In genomic region chr7:49283507-49284361, GRCm38 (mm10) we compare ENCODE assay signal across 10 mouse cellular contexts.
A peak's percentile ranks its signal among the peaks of the same experiment; 100 is the strongest.
DNase-seq lines count a peak whose midpoint lies in the region; ATAC-seq and TF ChIP-seq lines count a peak whose summit lies in the region.
"Had no signal": no experiment of that assay in that cellular context is flagged by ENCODE, and none has a peak within 500 bp of the region (broad histone marks: within the 10 kb centered on the region; RNA-seq: fewer than 3 reads in every experiment).

No protein-coding gene starts in this region.

- intact Hi-C loops in gastrocnemius, adult 2 months (cut with DNase I), result loop anchor here (5.0 kb wide), 1 partner anchor 59 kb away; no protein-coding TSS in a partner anchor

- no peaks in the 10 kb centered on the region for H3K27me3 ChIP-seq in lung, embryonic 16.5 days (ENCODE audit: control insufficient read depth, insufficient read depth, low read depth, low read length)
- no peaks in the 10 kb centered on the region for H3K27me3 ChIP-seq in intestine, embryonic 15.5 days (replicated peaks)
- no peaks in the 10 kb centered on the region for H3K27me3 ChIP-seq in stomach, embryonic 14.5 days (ENCODE audit: control insufficient read depth, insufficient read depth, low read length)
- H3K27me3 ChIP-seq: embryonic facial prominence, embryonic 15.5 days had no signal

- H3K9me3 ChIP-seq in lung, embryonic 16.5 days (ENCODE audit: control insufficient read depth, low read length), result no peaks in the 10 kb centered on the region
- no peaks in the 10 kb centered on the region for H3K9me3 ChIP-seq in intestine, embryonic 15.5 days
- no peaks in the 10 kb centered on the region for H3K9me3 ChIP-seq in stomach, embryonic 14.5 days (ENCODE audit: control insufficient read depth, low read depth, low read length)
- H3K9me3 ChIP-seq: embryonic facial prominence, embryonic 15.5 days had no signal

- TF ChIP-seq CTCF in gastrocnemius, adult 2 months (IDR thresholded peaks at IDR 0.05), result no peak

- no peak overlapping the region for H3K9ac ChIP-seq in lung, embryonic 16.5 days (ENCODE audit: low read length)
- H3K9ac ChIP-seq in intestine, embryonic 15.5 days, result no peak overlapping the region
- no peak overlapping the region for H3K9ac ChIP-seq in stomach, embryonic 14.5 days (replicated peaks; ENCODE audit: low read depth, low read length)
- H3K9ac ChIP-seq: embryonic facial prominence, embryonic 15.5 days had no signal

- H3K36me3 ChIP-seq in lung, embryonic 16.5 days (ENCODE audit: control insufficient read depth, insufficient read depth, low read length), result no peaks in the 10 kb centered on the region
- no peaks in the 10 kb centered on the region for H3K36me3 ChIP-seq in intestine, embryonic 15.5 days
- no peaks in the 10 kb centered on the region for H3K36me3 ChIP-seq in stomach, embryonic 14.5 days (ENCODE audit: control insufficient read depth, insufficient read depth, low read length)
- H3K36me3 ChIP-seq: embryonic facial prominence, embryonic 15.5 days had no signal

- H3K4me1 ChIP-seq in lung, embryonic 16.5 days (replicated peaks; ENCODE audit: control insufficient read depth, insufficient read depth, low read length), result peaks cover 22% of the 10 kb centered on the region
- H3K4me1 ChIP-seq in intestine, embryonic 15.5 days (replicated peaks), result peaks cover 18% of the 10 kb centered on the region
- H3K4me1 ChIP-seq in stomach, embryonic 14.5 days (ENCODE audit: control insufficient read depth, insufficient read depth, low read length), result 0 out of 2 replicates have a peak, but pooled peaks cover 10% of the 10 kb centered on the region

- peak; percentile 62 for ATAC-seq in lung, embryonic 16.5 days (ENCODE audit: low read depth)
- ATAC-seq in intestine, embryonic 15.5 days, result peak; percentile 94
- peak; percentile 59 for ATAC-seq in stomach, embryonic 14.5 days (ENCODE audit: insufficient number of reproducible peaks, insufficient read depth, low FRiP score, low read depth)

- no peak overlapping the region for H3K4me3 ChIP-seq in lung, embryonic 16.5 days (ENCODE audit: low read length)
- H3K4me3 ChIP-seq in intestine, embryonic 15.5 days (replicated peaks), result no peak overlapping the region
- H3K4me3 ChIP-seq in stomach, embryonic 14.5 days (ENCODE audit: low read depth, low read length), result no peak overlapping the region
- H3K4me3 ChIP-seq in gastrocnemius, adult 2 months, result no peak overlapping the region
- H3K4me3 ChIP-seq: embryonic facial prominence, embryonic 15.5 days had no signal

- 0 out of 2 replicates have a peak overlapping the region, but pooled peaks have one; percentile 32 for H3K27ac ChIP-seq in lung, embryonic 16.5 days (ENCODE audit: low read length)
- H3K27ac ChIP-seq in intestine, embryonic 15.5 days, result peak overlapping the region; percentile 32
- H3K27ac ChIP-seq in stomach, embryonic 14.5 days (ENCODE audit: low read length), result no peak overlapping the region
- H3K27ac ChIP-seq in gastrocnemius, adult 2 months, result no peak overlapping the region
- H3K27ac ChIP-seq: embryonic facial prominence, embryonic 15.5 days had no signal

- 21% methylated on average over 11 of the region's 11 CpGs for WGBS in lung, embryonic 16.5 days
- 17% methylated on average over 11 of the region's 11 CpGs for WGBS in intestine, embryonic 15.5 days
- 43% methylated on average over 11 of the region's 11 CpGs for WGBS in stomach, embryonic 14.5 days

- DNase-seq in lung, postnatal 25 days (ENCODE audit: low spot score), result no peak
- DNase-seq in kidney, postnatal 25 days, result peak; percentile 28 to 59
- DNase-seq in gastrocnemius, adult 2 months, result no peak
- DNase-seq in frontal cortex, postnatal 10 days (ENCODE audit: low spot score in 2 of 2), result no peak
- DNase-seq: gastrocnemius, postnatal 14 days; thymus, adult 2 months had no signal

- 0 out of 2 replicates have a peak overlapping the region, but pooled peaks have one; percentile 1 for H3K4me2 ChIP-seq in lung, embryonic 16.5 days (ENCODE audit: low read depth, low read length)
- H3K4me2 ChIP-seq in intestine, embryonic 15.5 days (replicated peaks), result no peak overlapping the region
- H3K4me2 ChIP-seq in stomach, embryonic 14.5 days (replicated peaks; ENCODE audit: low read depth, low read length), result no peak overlapping the region
- H3K4me2 ChIP-seq: embryonic facial prominence, embryonic 15.5 days had no signal

Comparison
In these comparisons a context has a peak if more than half of its experiments do, and no peak if none do; other contexts are left out.
1. H3K27ac ChIP-seq: peak in lung, embryonic 16.5 days (single experiment) and intestine, embryonic 15.5 days (single experiment); none in stomach, embryonic 14.5 days (single experiment) and gastrocnemius, adult 2 months (single experiment).
2. DNase-seq: peak in kidney, postnatal 25 days (2 of 2); none in lung, postnatal 25 days (single experiment), gastrocnemius, adult 2 months (single experiment) and frontal cortex, postnatal 10 days (0 of 2).
3. Peak in every context shown above with its lines, with median percentiles within 50 percentile points of each other: ATAC-seq.